Mouse (Mus musculus): Measurements from ENCODE around the gene Gm44973. TPM values are rescaled to one million over a fixed set of nuclear protein-coding genes. Genes with fewer than 3 reads are reported as not detected.

Gm44973 gene
- polyA plus RNA-seq, 2 experiments = 0.03 to 1.9 TPM

GRCm38 (mm10) chr7:4976832-4977231 is 38.5 kb upstream of the Gm44973 start:
- no peak overlapping the region for H3K4me2 ChIP-seq (ENCODE audit: low read depth)
- H3K9ac ChIP-seq (replicated peaks) = no peak overlapping the region
- H3K27me3 ChIP-seq (ENCODE audit: control insufficient read depth, insufficient read depth, low read length) = no peaks in the 10 kb centered on the region
- WGBS (ENCODE audit: insufficient replicate concordance) = 78% methylated on average over 7 of the region's 7 CpGs
- DNase-seq (ENCODE audit: low read depth in 3 of 3, low spot score in 3 of 3) (no peak), ATAC-seq (ENCODE audit: insufficient read depth) (no peak)
- H3K27ac ChIP-seq = no peak overlapping the region
- H3K9me3 ChIP-seq (ENCODE audit: control insufficient read depth, low read length) = no peaks in the 10 kb centered on the region
- H3K4me3 ChIP-seq (ENCODE audit: insufficient read depth in 1 of 2, low read depth in 2 of 2, low read length in 2 of 2) = no peak overlapping the region
- peak; percentile 52 for TF ChIP-seq CTCF (IDR thresholded peaks at IDR 0.05; ENCODE audit: low read depth)
- no peak for TF ChIP-seq EP300 (IDR thresholded peaks at IDR 0.05; ENCODE audit: low read depth)
- no peaks in the 10 kb centered on the region for H3K4me1 ChIP-seq (replicated peaks; ENCODE audit: control insufficient read depth in 2 of 2, insufficient read depth in 2 of 2, low read length in 1 of 2)
- H3K36me3 ChIP-seq (replicated peaks; ENCODE audit: control insufficient read depth, insufficient read depth, low read depth) = no peaks in the 10 kb centered on the region

GRCm38 (mm10) chr7:4988250-4988649 is 27.0 kb upstream of the Gm44973 start:
- no peak overlapping the region for H3K4me3 ChIP-seq (ENCODE audit: insufficient read depth in 1 of 2, low read depth in 2 of 2, low read length in 2 of 2)
- TF ChIP-seq EP300 (IDR thresholded peaks at IDR 0.05; ENCODE audit: low read depth) (no peak), CTCF (IDR thresholded peaks at IDR 0.05; ENCODE audit: low read depth) (no peak)
- ATAC-seq (ENCODE audit: insufficient read depth) (no peak), DNase-seq (ENCODE audit: low read depth in 3 of 3, low spot score in 3 of 3) (no peak)
- peaks cover 1% of the 10 kb centered on the region; the same call in 1 of the 2 replicates for H3K27me3 ChIP-seq (ENCODE audit: control insufficient read depth, insufficient read depth, low read length)
- H3K36me3 ChIP-seq (replicated peaks; ENCODE audit: control insufficient read depth, insufficient read depth, low read depth) = no peaks in the 10 kb centered on the region
- H3K27ac ChIP-seq = no peak overlapping the region
- no peaks in the 10 kb centered on the region for H3K9me3 ChIP-seq (ENCODE audit: control insufficient read depth, low read length)
- 21% methylated on average over 2 of the region's 2 CpGs for WGBS (ENCODE audit: insufficient replicate concordance)
- no peak overlapping the region for H3K4me2 ChIP-seq (ENCODE audit: low read depth)
- no peak overlapping the region for H3K9ac ChIP-seq (replicated peaks)
- no peaks in the 10 kb centered on the region for H3K4me1 ChIP-seq (replicated peaks; ENCODE audit: control insufficient read depth in 2 of 2, insufficient read depth in 2 of 2, low read length in 1 of 2)

- peaks cover 20% of the 10 kb centered on the region for H3K27me3 ChIP-seq (ENCODE audit: control insufficient read depth, insufficient read depth, low read length)
Observed at GRCm38 (mm10) chr7:4993347-4993998, 21.8 kb upstream of the Gm44973 start.

GRCm38 (mm10) chr7:4993999-4994788 is 21.1 kb upstream of the Gm44973 start:
- no peaks in the 10 kb centered on the region for H3K4me1 ChIP-seq (replicated peaks; ENCODE audit: control insufficient read depth in 2 of 2, insufficient read depth in 2 of 2, low read length in 1 of 2)
- ATAC-seq (ENCODE audit: insufficient read depth) = no peak
- no peaks in the 10 kb centered on the region for H3K36me3 ChIP-seq (replicated peaks; ENCODE audit: control insufficient read depth, insufficient read depth, low read depth)
- no peak overlapping the region for H3K9ac ChIP-seq (replicated peaks)
- no peak for TF ChIP-seq CTCF (IDR thresholded peaks at IDR 0.05; ENCODE audit: low read depth)
- no peak for TF ChIP-seq EP300 (IDR thresholded peaks at IDR 0.05; ENCODE audit: low read depth)
- H3K27ac ChIP-seq = no peak overlapping the region
- WGBS (ENCODE audit: insufficient replicate concordance) = 42% methylated on average over 58 of the region's 59 CpGs
- DNase-seq (ENCODE audit: low read depth in 3 of 3, low spot score in 3 of 3) = no peak
- no peak overlapping the region for H3K4me3 ChIP-seq (ENCODE audit: insufficient read depth in 1 of 2, low read depth in 2 of 2, low read length in 2 of 2)
- no peak overlapping the region for H3K4me2 ChIP-seq (ENCODE audit: low read depth)
- H3K27me3 ChIP-seq (ENCODE audit: control insufficient read depth, insufficient read depth, low read length) = peaks cover 20% of the 10 kb centered on the region
- H3K9me3 ChIP-seq (ENCODE audit: control insufficient read depth, low read length) = no peaks in the 10 kb centered on the region

More at GRCm38 (mm10) chr7:4993347-4993998, 21.8 kb upstream of the Gm44973 start:
- TF ChIP-seq CTCF (IDR thresholded peaks at IDR 0.05; ENCODE audit: low read depth) (no peak), EP300 (IDR thresholded peaks at IDR 0.05; ENCODE audit: low read depth) (no peak)
- 36% methylated on average over 55 of the region's 55 CpGs for WGBS (ENCODE audit: insufficient replicate concordance)
- Histone ChIP-seq H3K4me3 (ENCODE audit: insufficient read depth in 1 of 2, low read depth in 2 of 2, low read length in 2 of 2) (no peak overlapping the region), H3K27ac (no peak overlapping the region), H3K9me3 (ENCODE audit: control insufficient read depth, low read length) (no peaks in the 10 kb centered on the region), H3K36me3 (replicated peaks; ENCODE audit: control insufficient read depth, insufficient read depth, low read depth) (no peaks in the 10 kb centered on the region), H3K4me1 (replicated peaks; ENCODE audit: control insufficient read depth in 2 of 2, insufficient read depth in 2 of 2, low read length in 1 of 2) (no peaks in the 10 kb centered on the region), H3K4me2 (ENCODE audit: low read depth) (no peak overlapping the region), H3K9ac (replicated peaks) (no peak overlapping the region)
- no peak for DNase-seq (ENCODE audit: low read depth in 3 of 3, low spot score in 3 of 3)
- no peak for ATAC-seq (ENCODE audit: insufficient read depth)
